Mouse (Mus musculus) neural tube, embryonic 14.5 days (tissue): ENCODE results near the gene Agap3. TPM values are rescaled to one million over a fixed set of nuclear protein-coding genes. Genes with fewer than 3 reads are reported as not detected.
A peak's percentile ranks its signal among the peaks of the same experiment; 100 is the strongest.

ENCODE experiments used
- ATAC-seq: fragments of 200-750 bp; cut with Nextera tagmentation; 2 replicates; pipeline ENCODE4 v1.8.0; 2017; ENCODE audit warnings: low read depth, mild to moderate bottlenecking, moderate TSS enrichment, moderate library complexity
- H3K27ac ChIP-seq: fragments of 300-500 bp; sonication (generic); 2 replicates; pipeline ENCODE4 v1.5.1; 2014; ENCODE audit warnings: low read depth, mild to moderate bottlenecking, control low read depth, low read length, moderate library complexity, mixed read lengths
- H3K27me3 ChIP-seq: fragments of 300-500 bp; sonication (generic); 2 replicates; pipeline ENCODE4 v1.6.1; 2014; ENCODE audit warnings: low read length; ENCODE audit not compliant: control insufficient read depth, insufficient read depth
- H3K36me3 ChIP-seq: fragments of 300-500 bp; sonication (generic); 2 replicates; pipeline ENCODE4 v1.6.1; 2014; ENCODE audit warnings: low read length, mixed read lengths; ENCODE audit not compliant: control insufficient read depth, insufficient read depth
- H3K4me1 ChIP-seq: fragments of 300-500 bp; sonication (generic); 2 replicates; pipeline ENCODE4 v1.6.1; 2014; ENCODE audit warnings: low read length; ENCODE audit not compliant: control insufficient read depth, insufficient read depth
- H3K4me2 ChIP-seq: fragments of 300-500 bp; sonication (generic); 2 replicates; pipeline ENCODE4 v1.6.1; 2014; ENCODE audit warnings: mild to moderate bottlenecking, low read depth, low read length, control low read depth
- H3K4me3 ChIP-seq: fragments of 300-500 bp; sonication (generic); 2 replicates; pipeline ENCODE4 v1.5.1; 2014; ENCODE audit warnings: low read depth, low read length, control low read depth, mixed read lengths
- H3K9ac ChIP-seq: fragments of 300-500 bp; sonication (generic); replicated peaks from 2 replicates; pipeline ENCODE4 v1.6.1; 2014; ENCODE audit warnings: low read depth, mild to moderate bottlenecking, control low read depth, low read length, mixed read lengths
- H3K9me3 ChIP-seq: fragments of 300-500 bp; sonication (generic); 2 replicates; pipeline ENCODE4 v1.6.1; 2016; ENCODE audit warnings: low read length; ENCODE audit not compliant: control insufficient read depth
- WGBS: fragments of 180-500 bp; shearing (Covaris S2); extraction: QIAGEN DNeasy Blood & Tissue Kit; methylation state at CpG from one replicate; pipeline ENCODE4 v1.1.7; 2014; 5-methylcytosine and 5-hydroxymethylcytosine counted together
- polyA plus RNA-seq: library from polyadenylated mRNA; unstranded; fragments of >200 nt; fragmentation: Nextera tagmentation; extraction: Ambion mirVana; gene quantifications from 2 replicates; pipeline ENCODE4 v1.2.1, GENCODE M21; 2014

Gene Agap3
- polyA plus RNA-seq, 1 experiment from 2014 or later, result 59.3 TPM

- Histone ChIP-seq H3K9ac (0 out of 2 replicates have a peak overlapping the region, but pooled peaks have one; percentile 37), H3K9me3 (no peaks in the 10 kb centered on the region), H3K4me3 (peak overlapping the region; percentile 91), H3K4me1 (peaks cover 36% of the 10 kb centered on the region), H3K36me3 (no peaks in the 10 kb centered on the region), H3K27ac (0 out of 2 replicates have a peak overlapping the region, but pooled peaks have one; percentile 16), H3K4me2 (peak overlapping the region; percentile 95), H3K27me3 (no peaks in the 10 kb centered on the region; the same call in 1 of the 2 replicates)
- ATAC-seq, result no peak
- 18% methylated on average over 2 of the region's 2 CpGs for WGBS
Observed at GRCm38 (mm10) chr5:24453985-24454303, 2.0 kb downstream of the Agap3 start.

DNA sequence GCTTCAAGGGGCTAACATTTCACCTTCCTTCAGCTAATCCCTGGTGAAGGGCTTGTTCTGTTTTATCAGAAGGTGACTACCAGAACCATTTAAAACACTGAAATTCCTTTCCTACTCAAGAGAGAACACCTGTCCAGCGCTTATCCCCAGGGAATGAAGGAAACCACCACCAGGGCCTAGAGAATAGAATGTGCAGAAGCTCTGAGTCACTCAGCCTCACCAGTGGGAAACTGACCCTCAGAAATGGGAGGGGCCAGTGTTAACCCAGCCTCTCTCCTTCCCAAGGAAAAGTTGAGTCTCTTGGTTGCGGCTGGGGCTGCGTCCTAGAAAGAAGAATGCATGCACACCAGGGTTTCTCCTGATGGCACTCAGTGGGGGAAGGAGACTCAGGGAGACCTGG is 3.1 kb downstream of the Agap3 start:
- Histone ChIP-seq H3K4me3 (0 out of 2 replicates have a peak overlapping the region, but pooled peaks have one; percentile 1), H3K27ac (no peak overlapping the region), H3K36me3 (no peaks in the 10 kb centered on the region), H3K4me2 (peak overlapping the region; percentile 95), H3K4me1 (peaks cover 36% of the 10 kb centered on the region), H3K9me3 (no peaks in the 10 kb centered on the region), H3K9ac (peak overlapping the region; percentile 25), H3K27me3 (no peaks in the 10 kb centered on the region; the same call in 1 of the 2 replicates)
- WGBS, result 53% methylated on average over 3 of the region's 3 CpGs
- ATAC-seq, result no peak

DNA sequence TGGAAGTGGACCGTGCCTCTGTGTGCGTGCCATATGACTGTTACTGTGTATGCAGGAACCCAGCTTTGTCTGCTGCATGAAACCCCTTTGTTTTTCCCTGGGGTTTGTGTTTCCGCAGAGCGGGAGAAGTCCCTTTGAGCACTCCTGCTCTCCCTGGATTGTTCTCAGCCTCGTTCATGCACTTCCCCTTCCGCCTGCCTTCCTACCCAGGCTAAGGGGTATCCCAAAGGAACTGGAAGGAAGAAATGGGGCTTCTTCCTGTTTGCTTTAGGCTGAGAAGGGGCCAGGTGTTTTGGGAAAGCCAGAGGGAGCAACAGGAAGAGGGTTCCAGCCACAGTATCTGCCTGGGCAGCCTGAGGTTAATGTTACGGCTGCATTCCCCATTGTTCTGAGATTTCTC is 3.6 kb downstream of the Agap3 start:
- H3K36me3 ChIP-seq, result no peaks in the 10 kb centered on the region
- peaks cover 36% of the 10 kb centered on the region for H3K4me1 ChIP-seq
- peak overlapping the region; percentile 95; the same call in 1 of the 2 replicates for H3K4me2 ChIP-seq
- peak overlapping the region; percentile 25; the same call in 1 of the 2 replicates for H3K9ac ChIP-seq
- no peaks in the 10 kb centered on the region for H3K9me3 ChIP-seq
- H3K27me3 ChIP-seq, result no peaks in the 10 kb centered on the region; the same call in 1 of the 2 replicates
- no peak overlapping the region for H3K4me3 ChIP-seq
- no peak overlapping the region for H3K27ac ChIP-seq
- no peak for ATAC-seq
- WGBS, result 46% methylated on average over 7 of the region's 7 CpGs

- no peak overlapping the region for H3K9ac ChIP-seq
- no peak overlapping the region for H3K27ac ChIP-seq
- no peak overlapping the region for H3K4me2 ChIP-seq
- H3K4me3 ChIP-seq, result no peak overlapping the region
- H3K9me3 ChIP-seq, result no peaks in the 10 kb centered on the region
- ATAC-seq, result no peak
- 65% methylated on average over 12 of the region's 12 CpGs for whole genome bisulfite sequencing
- H3K27me3 ChIP-seq, result no peaks in the 10 kb centered on the region
- peaks cover 8% of the 10 kb centered on the region; the same call in 1 of the 2 replicates for H3K4me1 ChIP-seq
- no peaks in the 10 kb centered on the region for H3K36me3 ChIP-seq
Observed at GRCm38 (mm10) chr5:24466762-24467161, 14.8 kb downstream of the Agap3 start.

DNA sequence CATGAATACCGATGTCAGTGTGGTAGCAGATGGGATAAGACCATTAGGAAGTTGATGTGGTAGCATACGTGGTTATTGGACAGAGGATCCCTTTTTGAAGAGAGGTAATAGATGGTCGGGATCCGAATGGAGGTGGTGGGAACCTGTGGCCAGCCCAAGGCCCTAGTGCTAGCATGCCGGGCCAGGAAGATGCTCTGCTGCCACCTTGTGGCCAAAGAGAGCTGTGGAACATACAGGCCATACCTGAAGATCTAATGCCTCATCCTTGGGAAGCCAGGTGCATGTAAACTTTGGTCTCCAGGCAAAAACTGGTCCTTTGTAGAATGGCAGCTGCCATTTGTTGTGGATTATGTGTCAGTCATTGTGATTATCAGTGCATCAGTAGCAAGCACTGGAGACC is 18.6 kb downstream of the Agap3 start:
- no peak overlapping the region for H3K9ac ChIP-seq
- no peaks in the 10 kb centered on the region for H3K9me3 ChIP-seq
- H3K4me3 ChIP-seq, result no peak overlapping the region
- H3K4me2 ChIP-seq, result no peak overlapping the region
- H3K36me3 ChIP-seq, result no peaks in the 10 kb centered on the region
- H3K4me1 ChIP-seq, result peaks cover 22% of the 10 kb centered on the region
- peak; percentile 72; the same call in 1 of the 2 replicates for ATAC-seq
- 15% methylated on average over 5 of the region's 5 CpGs for WGBS
- H3K27me3 ChIP-seq, result peaks cover 2% of the 10 kb centered on the region; the same call in 1 of the 2 replicates
- H3K27ac ChIP-seq, result no peak overlapping the region

GRCm38 (mm10) chr5:24472884-24473619 is 21.1 kb downstream of the Agap3 start:
- Histone ChIP-seq H3K27me3 (peaks cover 2% of the 10 kb centered on the region; the same call in 1 of the 2 replicates), H3K9me3 (no peaks in the 10 kb centered on the region), H3K4me2 (no peak overlapping the region), H3K4me3 (no peak overlapping the region), H3K9ac (no peak overlapping the region), H3K36me3 (peaks cover 12% of the 10 kb centered on the region), H3K27ac (no peak overlapping the region), H3K4me1 (peaks cover 22% of the 10 kb centered on the region)
- WGBS, result 25% methylated on average over 7 of the region's 7 CpGs
- ATAC-seq, result no peak

DNA sequence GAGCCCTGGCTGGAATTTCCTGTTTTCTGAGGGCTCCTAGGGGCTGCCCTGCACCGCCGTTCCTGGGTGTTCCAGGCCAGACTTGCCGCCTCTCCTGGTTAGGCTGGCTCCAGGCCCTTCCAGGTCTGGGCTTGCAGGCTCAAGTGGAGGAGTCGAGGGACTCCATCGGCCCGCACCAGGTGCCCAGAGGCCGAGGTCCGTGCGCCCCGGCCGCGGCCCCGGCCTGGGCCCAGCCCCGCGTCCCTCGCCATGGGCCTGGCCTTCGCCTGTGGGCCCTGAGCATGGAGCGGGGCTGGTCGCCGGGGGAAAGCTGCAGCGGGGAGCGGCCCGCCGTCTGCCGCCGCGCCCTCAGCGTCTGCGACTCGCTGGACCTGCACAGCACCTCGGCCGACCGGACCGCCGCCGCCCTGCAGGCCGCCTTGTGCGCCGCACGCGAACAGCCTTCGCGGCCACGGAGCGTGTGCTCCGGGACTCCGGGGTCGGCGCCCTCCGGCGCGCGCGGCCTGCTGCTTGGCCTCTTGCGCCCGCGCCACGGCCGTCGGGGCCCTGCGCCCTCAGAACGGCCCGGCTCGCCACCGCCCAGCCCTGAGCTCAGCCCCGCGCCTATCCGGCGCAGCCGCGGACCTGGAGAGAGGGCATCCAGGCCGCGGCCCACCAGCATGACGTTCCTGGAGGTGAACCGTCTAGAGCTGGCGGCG is 22.2 kb downstream of the Agap3 start:
- no peaks in the 10 kb centered on the region for H3K9me3 ChIP-seq
- peaks cover 2% of the 10 kb centered on the region; the same call in 1 of the 2 replicates for H3K27me3 ChIP-seq
- H3K36me3 ChIP-seq, result peaks cover 19% of the 10 kb centered on the region
- WGBS, result 3% methylated on average over 72 of the region's 77 CpGs
- peaks cover 22% of the 10 kb centered on the region for H3K4me1 ChIP-seq
- H3K4me2 ChIP-seq, result peak overlapping the region; percentile 61
- H3K27ac ChIP-seq, result no peak overlapping the region; the same call in 1 of the 2 replicates
- ATAC-seq, result peak; percentile 10; the same call in 1 of the 2 replicates
- peak overlapping the region; percentile 25 for H3K4me3 ChIP-seq
- H3K9ac ChIP-seq, result peak overlapping the region; percentile 44

GRCm38 (mm10) chr5:24474723-24475261 is 22.8 kb downstream of the Agap3 start:
- ATAC-seq, result peak; percentile 6; the same call in 1 of the 2 replicates
- H3K4me3 ChIP-seq, result peak overlapping the region; percentile 25
- WGBS, result 3% methylated on average over 54 of the region's 67 CpGs
- H3K27ac ChIP-seq, result no peak overlapping the region; the same call in 1 of the 2 replicates
- no peaks in the 10 kb centered on the region for H3K9me3 ChIP-seq
- H3K9ac ChIP-seq, result peak overlapping the region; percentile 44
- H3K4me2 ChIP-seq, result peak overlapping the region; percentile 61
- H3K27me3 ChIP-seq, result peaks cover 2% of the 10 kb centered on the region; the same call in 1 of the 2 replicates
- H3K36me3 ChIP-seq, result peaks cover 22% of the 10 kb centered on the region
- peaks cover 22% of the 10 kb centered on the region for H3K4me1 ChIP-seq
